Mouse (Mus musculus): ENCODE data around the gene Bdh1.
"Not testable (repeated sequence)": the region's sequence is repeated elsewhere in the genome, so short reads cannot be mapped to it uniquely, and the experiment has no call there.

Bdh1 gene

DNA sequence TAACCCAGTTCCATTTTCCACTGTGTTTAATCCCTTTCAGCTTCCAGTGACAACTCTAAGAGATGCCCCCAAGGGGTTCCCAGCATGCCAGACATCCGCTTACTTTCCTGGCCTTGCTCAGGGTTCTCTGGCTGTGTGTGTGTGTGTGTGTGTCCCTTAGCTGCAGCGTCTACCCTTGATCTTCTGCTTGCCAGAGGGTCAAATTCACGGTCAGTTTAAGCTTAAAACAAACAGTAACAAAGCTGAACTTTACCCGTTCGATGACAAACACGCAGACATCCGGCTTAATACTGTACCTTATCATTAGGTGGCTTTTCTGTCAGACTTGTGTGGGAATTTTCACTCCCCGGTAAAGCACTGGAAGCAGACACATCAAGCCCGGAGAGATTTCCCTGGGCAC, at the start of gene Bdh1:
Gene Bdh1 (plus strand): TSS at position 281 of the 400 bp plus-strand sequence.
- no peak for DNase-seq (ENCODE audit: low spot score)

DNA sequence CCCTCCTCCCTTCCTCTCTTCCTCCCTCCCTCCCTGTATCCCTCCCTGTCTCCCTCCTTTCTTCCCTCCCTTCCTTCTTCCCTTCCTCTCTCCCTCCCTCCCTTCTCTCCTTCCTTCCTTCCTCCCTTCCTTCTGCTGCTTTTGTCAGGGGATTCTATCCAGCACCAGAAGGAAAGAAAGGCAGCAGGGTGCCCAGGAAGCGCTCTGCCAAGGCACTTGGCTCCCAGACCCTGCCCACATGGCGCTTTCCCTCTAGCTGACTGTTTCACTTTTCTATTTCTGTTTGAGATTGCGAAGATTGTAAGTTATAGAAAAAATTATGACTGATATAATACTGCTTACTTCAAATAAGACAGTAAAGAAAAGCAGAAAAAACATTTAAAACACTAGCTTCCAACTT, 49.8 kb upstream of the Bdh1 start:
- not testable (repeated sequence) for DNase-seq (ENCODE audit: low spot score)

DNA sequence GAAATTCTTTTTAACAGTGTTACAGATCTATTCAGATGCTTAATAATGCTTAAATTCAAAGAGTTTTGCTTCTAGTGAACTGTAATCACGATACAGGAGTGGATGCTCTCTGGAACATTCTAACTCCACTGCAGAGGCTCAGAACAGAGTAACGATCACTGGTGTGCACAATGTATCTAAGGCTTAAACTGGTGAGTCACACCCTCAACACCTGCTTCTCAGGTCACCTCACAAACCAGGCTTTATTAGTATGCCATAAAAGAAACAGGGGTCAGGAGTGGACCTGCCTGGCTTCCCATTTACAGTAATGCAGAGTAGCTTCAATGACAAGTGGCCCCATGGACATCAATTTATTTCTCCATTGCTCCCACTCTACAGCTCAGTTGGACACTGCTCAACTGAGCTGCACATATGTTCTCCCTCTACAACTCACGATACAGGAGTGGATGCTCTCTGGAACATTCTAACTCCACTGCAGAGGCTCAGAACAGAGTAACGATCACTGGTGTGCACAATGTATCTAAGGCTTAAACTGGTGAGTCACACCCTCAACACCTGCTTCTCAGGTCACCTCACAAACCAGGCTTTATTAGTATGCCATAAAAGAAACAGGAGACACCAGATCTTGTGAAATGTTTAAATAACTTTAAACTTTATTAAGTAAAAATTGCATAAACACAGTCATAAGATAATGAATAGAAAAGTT, 46.0 kb upstream of the Bdh1 start:
- not testable (repeated sequence) for DNase-seq (ENCODE audit: low spot score)

DNA sequence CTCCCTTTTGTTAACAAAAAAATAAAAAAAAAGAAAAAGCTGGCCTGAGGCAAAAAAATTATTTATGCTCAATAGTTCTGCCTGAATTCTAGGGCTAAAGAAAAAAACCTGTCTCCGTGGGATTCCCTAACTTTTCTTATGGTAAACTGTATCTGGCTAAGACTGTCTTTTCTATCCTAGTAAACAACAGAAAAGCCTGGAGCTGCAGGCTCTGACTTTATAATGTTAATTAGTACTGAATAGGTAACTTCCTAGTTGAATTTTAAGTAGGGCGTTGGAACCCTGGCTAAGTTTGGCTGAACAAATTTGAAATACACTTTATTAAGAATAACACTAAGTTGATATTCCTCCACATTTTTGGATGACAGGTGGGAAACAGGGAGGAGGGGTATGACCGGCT, 33.8 kb upstream of the Bdh1 start:
- not testable (repeated sequence) for DNase-seq (ENCODE audit: low spot score)

DNA sequence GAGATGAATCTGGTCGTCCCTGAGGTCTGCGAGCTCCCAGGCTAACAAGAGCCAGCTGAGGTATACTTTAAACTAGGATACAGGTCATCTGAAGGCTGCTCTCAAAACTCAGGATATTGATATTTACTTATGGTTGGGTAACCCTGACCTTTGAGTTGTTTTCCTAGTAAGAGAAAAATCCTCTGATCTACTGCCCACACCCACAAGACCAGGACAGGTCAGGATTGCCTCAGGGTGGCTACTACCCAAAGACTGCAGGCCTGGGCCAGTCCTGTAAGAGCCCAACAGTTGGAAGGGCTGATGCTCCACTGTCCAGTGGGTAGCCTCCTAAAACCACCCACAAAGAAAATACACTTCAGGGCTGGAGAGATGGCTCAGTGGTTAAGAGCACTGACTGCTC, 22.8 kb upstream of the Bdh1 start:
- DNase-seq (ENCODE audit: low spot score), result no peak

DNA sequence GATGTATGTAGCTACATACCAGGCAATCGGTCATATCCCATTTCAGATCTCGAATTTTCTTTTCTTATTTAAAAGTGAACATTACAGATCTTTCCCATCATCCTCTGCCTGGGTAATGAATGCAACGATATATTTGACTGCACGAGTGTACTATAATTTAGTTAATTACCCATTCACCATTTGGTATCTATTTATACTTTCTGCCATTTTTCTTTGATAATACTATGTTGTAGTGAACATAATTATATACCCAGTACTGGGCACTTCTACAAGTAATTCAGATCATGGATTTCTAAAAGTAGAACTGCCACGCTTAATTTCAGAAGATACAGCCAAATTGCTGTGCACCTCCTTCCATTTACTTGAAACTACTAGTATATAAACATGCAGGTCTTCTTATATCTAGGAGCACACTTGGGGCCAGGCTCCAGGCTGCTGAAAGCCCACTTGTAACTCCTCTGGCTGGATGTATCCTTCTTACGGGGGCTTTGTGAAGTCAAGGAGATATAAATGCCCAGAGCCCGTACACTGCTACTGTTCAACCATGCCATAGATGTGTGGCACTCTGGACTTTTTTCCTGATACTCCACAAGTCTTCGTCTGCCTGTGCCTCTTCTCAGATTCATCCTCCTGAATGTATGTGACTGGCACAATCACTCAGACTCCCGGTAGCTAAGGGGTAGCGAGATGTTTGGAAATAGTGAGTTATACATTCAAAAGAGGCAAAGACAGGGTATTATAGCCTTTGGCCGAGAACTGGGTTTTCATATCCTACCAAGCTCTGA, 21.0 kb upstream of the Bdh1 start:
- no peak for DNase-seq (ENCODE audit: low spot score)

DNA sequence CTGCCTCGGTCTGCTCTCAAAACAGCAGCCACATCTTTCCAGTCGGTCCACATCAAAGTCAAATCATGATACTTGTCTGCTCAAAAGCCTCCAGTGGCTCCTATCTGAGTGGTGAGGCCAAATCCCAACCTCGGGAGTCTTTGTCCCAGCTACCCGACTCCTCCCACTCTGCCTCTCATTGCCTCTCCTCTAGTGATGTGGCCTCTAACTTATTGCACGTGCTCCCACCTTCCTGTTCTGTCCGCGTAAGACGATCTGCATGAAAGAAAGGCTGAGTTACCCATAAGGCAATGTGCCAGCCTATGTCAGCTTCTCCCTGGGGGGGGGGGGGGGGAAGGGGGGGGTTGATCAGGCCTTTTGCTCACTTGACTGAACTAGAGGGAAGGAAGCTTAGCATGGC, 20.0 kb upstream of the Bdh1 start:
- no peak for DNase-seq (ENCODE audit: low spot score)

DNA sequence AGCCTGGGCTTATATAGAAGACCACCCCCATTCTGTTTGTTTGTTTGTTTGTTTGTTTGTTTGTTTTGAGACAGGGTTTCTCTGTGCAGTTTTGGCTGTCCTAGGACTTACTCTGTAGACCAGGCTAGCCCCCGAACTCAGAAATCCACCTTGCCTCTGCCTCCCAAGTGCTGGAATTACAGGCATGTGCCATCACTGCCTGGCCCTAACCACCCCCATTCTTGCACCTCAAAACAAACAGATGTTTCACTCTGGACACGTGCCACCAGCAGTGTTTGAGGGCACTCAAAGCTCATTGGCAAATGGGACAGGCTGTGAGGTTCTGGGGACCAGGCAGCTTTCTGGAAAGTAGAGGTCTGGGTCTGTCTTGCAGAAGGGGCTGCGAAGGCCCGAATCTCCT, 18.1 kb upstream of the Bdh1 start:
- DNase-seq (ENCODE audit: low spot score), result no peak

DNA sequence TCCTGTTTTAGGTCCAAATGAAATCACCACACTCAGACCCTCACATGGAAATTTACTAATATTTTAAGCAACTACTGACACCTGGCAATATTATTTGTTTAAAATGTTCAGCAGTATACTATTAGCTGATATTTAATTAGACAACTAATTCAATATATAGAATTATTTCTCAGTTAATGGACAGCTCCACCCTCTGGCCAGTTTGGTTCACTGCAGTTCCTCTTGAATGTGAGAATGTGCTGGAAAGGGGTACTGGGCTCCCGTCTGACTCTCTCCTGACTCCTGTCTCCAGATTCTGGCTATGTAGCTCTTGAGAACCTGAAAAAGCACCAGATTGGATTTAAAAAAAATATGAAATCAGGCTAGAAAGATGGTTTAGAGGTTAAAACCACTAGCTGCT, 17.0 kb upstream of the Bdh1 start:
- DNase-seq (ENCODE audit: low spot score), result no peak

DNA sequence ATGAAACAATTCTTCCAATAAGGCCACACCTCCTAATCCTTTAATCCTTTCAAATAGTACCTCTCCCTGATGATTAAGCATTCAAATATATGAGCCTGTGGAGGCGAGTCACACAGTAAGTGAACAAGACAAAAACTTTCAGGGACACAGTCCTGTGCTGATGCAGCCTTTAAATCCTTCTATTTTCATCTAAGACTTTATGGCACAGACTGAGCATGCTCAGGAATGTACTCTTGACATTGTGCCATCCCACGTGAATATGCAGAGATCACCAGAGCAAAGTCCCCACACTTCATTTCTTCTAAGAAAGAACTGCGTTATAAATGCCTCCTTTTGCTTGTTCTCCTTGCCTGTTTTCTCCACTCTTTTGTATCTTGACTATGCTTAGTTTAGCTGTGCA, 14.2 kb upstream of the Bdh1 start:
- no peak for DNase-seq (ENCODE audit: low spot score)

DNA sequence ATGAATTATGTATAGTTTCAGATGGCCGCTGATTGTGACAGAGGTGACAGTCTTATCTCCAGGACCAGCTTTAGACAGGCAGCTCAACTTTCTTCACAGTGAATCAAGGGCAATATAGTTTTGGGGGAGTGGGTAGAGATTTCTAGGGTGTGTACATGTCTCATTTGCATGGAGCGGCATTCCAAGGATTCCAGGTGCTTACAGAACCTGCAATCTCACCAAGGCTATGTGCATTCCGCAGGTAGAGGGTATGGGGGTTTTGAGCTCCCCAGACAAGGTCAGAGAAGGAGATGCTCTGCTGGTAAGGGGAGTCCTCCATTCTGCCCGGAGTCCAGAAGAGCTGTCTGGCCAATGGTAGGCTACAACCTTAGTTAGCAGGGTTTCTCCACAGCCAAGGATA, 11.1 kb upstream of the Bdh1 start:
- DNase-seq (ENCODE audit: low spot score), result no peak

DNA sequence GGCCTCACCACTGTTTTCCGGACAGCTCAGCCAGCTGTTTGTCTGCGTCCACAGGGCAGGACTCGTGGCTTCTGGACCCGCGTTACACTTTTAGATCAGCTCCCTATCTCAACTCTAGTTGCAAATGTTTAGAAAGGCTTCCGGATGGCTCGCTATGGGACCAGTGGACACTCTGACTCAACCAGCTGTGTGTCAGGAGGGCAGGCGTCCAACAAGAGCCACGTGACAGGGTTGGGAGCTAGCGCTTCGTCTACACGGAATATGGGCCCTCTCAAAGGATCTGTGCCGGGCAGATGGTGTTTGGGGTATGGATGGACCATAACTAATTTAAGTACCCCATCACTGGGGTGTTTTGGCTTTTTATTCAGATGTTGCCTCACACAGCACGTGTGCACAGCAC, 9.8 kb upstream of the Bdh1 start:
- no peak for DNase-seq (ENCODE audit: low spot score)

DNA sequence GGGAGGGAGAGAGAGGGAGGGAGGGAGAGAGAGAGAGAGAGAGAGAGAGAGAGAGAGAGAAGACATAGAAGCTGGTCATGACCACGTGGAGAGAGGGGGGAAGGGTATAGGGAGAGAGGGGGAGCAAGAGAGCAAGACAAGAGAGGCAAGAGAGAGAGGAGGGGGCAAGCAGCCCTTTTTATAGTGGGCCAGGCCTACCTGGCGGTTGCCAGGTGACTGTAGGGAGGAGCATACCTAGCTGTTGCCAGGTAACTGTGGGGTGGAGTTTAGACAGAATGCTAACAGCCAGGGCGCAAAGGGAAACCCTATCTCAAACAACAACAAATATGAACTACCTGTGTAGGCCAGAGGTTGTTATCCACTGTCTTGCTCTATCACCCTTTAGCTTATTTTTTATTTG, 8.3 kb upstream of the Bdh1 start:
- DNase-seq (ENCODE audit: low spot score), result no peak

DNA sequence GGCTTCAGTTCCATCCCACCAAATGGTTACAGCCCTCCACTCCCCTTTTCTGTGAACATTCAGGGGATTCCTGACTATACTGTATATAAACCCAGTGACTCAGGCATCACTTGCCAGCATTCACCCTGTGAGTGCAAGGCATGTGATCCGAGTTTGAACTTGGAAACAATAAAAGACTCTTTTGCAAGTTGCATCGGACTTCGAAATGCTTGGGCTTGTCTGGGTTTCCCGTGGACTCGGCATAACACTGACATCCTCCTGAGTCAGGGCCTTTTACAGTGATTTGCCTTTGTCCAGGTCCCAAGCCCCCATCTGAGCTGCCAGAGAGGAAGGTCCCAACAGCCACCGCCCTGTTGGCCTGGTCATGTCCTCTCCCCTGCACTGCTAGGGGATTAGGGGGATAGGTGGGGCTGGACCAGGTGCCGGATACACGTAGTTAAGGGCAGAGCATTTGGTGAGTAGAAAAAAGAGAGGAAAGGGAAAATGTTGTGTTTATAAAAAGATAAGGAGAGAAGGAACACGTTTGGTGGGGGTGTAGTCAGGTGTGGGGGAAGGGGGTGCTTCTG, 6.1 kb upstream of the Bdh1 start:
- no peak for DNase-seq (ENCODE audit: low spot score)

DNA sequence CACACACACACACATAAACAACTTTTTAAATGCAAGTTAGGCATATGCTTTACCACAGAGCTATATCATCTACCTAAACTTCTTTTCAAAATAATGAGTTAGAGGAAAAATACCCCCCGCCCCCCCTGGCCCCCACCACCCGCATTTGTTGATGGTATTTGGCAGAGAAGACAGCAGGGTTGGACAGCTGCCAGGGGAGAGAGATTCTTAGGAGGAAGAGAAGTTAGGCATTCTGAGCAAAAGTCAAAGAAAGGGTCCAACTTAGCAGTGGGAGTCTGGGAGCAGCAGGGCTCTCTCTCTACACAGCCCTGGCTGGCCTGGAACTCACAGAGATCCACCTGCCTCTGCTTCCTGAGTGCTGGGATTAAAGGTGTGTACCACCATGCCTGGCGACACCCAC, 3.4 kb upstream of the Bdh1 start:
- DNase-seq (ENCODE audit: low spot score), result no peak

DNA sequence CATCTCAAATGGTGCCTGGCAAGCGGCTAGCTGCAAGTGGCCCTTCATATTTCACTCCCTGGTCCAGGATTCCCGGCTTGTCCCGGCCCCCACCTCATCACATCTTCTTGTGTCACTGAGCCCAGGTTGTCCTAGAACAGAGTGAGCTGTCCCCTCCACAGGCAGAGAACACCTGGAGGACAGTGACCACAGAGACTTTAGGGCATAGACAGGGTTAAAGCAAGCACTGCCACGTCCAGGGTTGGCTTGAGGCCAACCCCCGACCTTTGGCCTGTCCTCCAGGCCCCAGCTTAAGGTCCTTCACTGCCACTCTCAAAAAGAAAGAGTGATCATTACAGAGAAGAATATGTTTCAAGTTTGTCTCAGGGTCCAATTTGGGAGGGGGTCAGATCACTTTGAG, 2.6 kb upstream of the Bdh1 start:
- no peak for DNase-seq (ENCODE audit: low spot score)

DNA sequence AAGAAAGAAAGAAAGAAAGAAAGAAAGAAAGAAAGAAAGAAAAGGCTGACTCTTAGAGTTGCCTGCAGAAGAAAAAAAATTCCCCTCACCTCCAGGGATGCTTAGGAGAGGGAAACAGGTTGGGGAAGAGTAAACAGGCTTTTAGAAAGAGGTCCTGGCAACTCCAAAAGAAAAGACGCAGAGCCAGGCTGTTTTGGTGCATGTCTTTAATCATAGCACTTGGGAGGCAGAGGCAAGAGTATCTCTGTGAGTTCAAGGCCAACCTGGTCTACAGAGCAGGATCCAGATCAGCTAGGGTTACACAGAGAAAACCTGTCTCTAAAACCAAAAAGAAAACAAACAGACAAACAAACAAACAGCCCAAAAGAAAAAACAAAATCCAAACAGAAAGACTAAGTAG, 642 bp downstream of the Bdh1 start:
- no peak for DNase-seq (ENCODE audit: low spot score)

DNA sequence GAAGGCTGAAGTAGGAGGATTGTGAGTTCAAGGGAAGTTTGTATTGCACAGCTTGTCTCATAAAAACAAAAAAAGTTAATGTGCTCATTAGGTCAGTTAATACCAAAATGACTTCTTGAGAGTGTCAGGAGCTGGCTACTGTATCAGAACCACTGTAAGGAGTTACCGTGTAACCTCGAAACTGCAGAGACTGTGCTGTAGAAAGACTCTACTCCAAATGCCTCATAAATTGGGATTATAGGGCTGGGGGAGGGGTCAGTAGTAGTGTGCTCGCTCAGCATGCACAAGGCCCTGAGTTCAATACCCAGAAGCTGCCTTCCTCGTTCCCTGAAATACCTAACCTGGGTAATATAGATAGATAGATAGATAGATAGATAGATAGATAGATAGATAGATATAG, 1.3 kb downstream of the Bdh1 start:
- DNase-seq (ENCODE audit: low spot score), result no peak

DNA sequence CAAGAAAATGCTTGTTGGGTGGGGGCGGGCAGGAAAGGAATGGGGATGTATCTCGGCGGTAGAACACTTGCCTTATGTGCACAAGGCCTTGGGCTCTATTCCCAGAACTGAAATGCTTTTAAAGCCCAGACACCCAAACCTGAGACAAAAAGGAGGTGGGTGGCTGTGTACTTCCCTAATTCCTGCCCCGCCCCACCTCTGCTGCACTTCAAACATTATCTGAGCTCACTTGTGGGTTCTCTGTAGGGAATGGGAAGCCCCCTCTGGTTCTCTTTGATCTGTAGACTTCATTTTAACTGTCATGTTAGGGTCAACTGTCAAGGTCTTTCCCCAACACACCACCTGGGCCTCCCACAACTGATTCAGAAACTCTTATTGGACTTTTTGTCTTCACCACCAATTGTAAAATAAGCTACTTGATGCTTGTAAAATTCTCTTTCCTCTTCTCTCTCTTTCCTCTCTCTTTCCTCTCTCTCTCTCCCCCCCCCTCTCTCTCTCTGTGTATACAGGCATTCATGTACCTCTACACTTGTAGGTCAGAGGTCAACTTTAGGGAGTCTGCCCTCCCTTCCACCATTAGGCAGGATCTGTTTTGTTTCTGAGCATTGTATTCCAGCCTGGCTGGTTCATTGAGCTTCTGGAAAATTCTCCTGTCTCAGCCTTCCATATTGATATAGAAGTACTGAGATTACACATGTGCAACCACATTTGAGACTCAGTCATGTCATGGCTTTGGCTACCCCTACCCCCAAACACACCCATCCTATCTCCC, 2.5 kb downstream of the Bdh1 start:
- DNase-seq (ENCODE audit: low spot score), result no peak

DNA sequence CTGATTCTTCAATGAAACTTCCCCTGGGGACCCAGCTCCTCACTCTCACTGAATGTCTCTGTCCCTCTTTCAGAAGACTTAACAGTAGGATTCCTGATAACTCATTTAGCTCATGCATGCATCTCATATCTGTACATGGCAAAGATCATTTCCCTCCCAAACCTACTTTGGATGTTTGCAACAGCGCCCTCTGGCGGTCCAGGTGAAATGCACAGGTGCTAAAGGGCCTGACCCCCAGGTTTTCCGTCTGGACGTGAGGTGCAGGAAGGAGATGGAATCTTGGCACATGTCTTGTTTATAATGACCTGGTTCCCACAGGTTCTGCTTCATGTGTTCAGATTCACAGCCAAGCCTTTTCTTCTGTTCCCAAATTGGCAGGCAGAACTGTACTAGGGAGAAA, 3.4 kb downstream of the Bdh1 start:
- DNase-seq (ENCODE audit: low spot score), result peak; percentile 88

DNA sequence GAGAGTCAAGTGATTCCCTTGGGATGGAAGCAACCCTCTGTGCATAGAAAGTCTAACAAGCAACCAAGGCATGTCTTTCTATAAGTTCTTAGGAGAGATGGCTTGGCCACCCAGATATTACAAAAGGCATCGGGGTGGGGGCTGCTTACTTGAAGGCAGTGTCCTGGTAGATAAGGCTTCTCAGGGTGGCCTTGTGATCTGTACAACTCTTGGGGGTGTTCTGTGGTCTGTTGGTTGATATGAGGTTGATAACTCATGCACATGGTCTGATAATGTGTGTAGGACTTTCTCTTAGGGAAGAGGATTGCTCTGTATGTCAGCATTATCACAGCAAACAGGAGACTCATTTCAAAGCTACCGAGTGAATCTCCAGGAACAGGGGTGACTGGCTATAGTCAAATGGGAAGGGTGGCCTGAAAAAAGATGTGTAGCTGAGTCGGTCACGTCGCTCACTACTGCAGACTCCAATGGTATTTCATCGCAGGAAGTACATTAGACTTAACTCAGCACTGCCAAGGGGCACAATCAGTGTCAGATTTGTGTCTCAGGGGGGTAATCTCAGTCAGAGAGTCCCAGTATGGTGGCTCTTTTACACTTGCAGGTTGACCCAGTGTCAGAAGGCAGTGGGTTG, 4.5 kb downstream of the Bdh1 start:
- DNase-seq (ENCODE audit: low spot score), result no peak

DNA sequence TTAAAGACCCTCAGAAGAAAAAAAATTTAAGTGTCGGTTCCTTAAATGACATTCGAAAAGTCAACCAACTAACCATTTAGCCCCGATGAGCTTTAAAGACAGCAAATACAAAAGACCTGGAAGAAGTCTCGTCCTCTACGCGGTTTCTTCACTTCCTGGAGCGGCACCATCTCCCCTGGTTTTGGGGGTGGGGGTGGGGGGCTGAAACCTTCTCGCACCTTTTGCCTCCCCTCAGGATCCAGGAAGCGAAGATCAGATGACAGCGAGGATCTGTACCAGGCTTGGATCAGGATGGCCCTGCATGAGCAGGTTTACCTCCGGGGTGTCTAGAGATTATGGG, 6.2 kb downstream of the Bdh1 start:
- DNase-seq (ENCODE audit: low spot score), result no peak
